Mouse (Mus musculus): ENCODE data around the gene Ccr7.

Gene Ccr7

DNA sequence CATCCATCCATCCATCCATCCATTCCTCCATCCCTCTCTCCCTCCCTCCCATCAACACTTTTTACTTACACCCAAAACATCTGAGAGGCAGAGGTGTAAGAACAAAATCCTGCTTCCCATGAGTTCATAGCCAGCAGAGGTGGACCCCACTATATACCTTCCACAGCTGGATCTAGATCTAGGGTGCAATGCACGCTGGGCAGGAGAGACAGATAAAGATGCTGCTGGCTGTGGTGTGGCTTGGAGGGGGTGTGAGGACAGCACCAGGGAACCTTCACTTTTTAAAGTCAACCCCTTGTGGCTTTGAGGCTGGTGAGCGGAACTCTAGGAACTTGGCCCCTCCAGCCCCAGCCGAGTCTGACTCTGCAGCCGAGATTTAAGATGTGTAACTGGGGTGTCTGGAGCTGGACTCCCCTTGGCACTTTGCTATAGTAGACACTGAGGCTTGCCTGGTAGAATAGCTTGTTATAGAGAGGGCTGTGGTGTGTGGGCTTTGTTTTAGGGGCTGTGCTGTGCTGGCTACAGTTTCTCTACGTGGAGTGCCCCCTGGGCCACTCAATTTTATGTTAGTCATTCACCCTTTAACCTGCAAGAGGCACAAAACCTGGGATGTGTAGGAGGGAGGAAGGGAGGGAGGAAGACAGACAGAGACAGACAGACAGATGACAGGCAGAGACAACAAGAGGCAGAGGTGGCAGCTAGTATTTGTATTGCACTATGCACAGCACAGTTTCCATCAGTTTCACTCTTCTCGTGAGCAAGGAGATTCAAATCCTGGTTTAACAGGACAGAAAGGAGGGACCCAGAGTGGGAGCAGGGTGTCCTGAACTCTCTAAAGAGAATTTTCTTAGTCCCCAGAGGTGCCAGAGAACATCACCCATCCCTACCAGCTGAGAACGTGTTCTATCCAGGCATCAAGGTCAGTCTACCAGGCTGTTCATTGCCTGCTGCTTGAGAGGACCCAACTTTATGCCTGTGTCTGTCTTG lies 817 bp downstream of the Ccr7 start:
- DNase-seq, result no peak

DNA sequence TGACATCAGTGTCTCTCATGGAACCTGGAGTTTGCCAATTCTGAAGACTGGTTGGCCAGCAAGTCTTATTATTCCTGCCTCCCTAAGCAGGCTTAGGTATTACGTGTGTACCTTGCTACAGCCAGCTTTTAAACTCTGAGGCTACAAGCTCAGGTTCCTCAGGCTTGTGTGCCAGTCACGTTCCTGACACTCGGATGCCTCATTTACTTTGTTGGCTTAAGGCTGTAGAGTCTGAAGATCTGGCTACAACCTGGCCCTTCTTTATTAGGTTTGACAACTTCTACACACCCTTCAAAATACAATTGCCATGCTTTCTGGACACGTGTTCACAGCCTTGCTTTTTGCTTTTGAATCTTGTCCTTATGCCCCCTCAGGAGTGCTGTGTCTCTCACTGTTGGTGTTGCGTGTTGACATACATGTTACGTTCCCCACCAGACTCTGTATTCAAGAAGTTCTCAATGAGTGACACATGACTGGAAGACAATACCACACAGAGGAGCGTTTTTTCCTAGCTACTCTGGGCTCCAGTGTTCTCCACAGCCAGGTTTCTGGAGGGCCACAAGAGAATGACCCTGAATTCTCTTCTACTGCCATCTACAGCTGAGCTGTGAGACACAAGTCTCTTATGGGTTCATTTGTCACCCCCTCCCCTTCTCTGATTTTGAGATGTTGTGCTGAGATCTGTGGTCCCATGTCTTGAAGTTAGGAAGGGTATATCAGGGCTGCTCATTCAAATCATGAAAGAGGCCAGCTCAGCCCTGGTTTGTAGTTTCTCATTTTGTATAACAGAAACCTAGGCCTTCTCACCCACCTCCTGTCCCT lies 2.3 kb downstream of the Ccr7 start:
- no peak for DNase-seq

DNA sequence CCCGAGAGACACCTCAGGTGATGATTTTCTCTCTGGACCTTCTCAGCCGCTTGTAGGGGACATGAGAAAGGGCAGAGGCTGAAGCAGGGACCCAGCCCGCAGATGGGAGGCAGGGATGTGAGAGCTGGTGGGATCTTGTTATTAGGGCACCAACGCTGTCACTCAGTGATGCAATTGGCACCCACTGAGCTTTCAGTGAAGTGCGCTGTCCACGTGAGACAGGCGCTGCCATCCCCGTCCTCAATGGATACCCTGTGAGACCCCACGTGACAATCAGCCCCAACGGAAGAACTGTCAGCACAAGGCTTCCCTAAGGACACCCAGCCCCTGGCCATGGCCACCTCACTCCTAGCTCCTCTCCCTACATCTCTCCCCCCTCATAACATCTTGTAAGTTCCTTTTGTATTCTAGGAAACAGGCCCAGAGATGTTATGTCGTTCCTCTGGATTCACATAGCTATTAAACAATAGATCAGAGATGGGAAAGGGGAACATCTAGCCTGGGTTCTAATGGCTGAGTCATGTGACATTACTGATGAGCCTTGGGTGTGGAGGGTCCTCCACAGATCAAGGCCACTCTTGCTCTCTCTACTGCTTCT lies 3.4 kb downstream of the Ccr7 start:
- DNase-seq, result no peak

DNA sequence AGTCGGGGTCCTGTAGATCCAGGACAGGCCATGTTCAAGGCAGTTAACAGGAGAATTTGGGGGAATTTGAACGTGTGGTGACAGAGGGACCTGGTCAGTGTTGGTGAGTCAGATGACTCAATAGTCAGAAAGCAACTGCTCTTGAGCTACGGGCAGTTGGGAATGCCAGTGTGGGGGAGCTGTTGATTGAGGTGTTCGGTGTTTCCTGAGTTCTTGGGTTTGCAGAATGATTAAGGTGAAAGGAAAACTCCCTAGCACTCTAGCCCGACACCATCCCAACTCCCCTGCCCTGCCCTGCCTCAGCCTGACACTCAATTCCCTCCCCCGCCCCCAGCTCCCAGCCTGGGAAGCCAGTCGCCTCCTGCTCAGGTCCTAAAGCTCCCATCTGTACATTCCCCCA lies 4.0 kb downstream of the Ccr7 start:
- no peak for DNase-seq

DNA sequence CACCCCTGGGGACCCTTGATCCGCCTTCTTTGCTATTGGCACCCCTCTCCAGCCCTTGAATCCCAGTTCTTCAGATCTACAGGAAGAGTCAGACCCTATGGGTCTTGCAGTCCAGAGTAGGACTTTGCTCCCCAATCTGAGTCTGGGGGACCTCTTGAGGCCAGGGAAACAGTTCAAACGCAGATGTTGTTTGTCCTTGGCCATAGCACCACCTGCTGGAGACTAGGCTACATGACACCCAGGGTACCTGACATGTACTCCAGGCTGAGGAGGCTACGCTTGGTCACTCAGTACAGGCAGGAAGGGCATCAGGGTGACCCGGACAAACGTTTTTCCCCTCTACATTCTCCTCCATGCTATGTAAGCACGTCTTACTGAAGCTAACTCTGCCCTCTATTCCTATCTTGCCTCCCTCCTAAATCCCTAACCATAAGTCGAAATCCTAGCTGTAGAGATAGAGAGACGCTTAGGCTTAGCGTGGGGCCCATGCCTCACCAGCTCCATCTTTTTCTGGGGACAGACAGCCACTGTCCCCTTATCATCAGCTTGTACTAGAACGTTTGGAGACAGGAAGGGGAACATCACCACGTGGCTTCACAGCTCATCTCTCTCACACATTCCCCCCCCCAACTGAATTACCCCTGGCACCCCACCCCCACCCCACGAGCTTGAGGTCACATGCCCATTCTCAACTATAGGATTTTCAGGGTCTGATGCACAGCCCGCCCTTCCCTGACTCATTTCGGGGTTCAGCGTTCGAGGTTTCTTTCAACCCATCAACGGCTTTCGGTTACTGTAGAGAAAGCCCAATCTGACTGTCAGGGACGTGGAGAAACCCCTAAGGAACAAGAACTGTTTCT lies 4.7 kb downstream of the Ccr7 start:
- peak; percentile 88 for DNase-seq

DNA sequence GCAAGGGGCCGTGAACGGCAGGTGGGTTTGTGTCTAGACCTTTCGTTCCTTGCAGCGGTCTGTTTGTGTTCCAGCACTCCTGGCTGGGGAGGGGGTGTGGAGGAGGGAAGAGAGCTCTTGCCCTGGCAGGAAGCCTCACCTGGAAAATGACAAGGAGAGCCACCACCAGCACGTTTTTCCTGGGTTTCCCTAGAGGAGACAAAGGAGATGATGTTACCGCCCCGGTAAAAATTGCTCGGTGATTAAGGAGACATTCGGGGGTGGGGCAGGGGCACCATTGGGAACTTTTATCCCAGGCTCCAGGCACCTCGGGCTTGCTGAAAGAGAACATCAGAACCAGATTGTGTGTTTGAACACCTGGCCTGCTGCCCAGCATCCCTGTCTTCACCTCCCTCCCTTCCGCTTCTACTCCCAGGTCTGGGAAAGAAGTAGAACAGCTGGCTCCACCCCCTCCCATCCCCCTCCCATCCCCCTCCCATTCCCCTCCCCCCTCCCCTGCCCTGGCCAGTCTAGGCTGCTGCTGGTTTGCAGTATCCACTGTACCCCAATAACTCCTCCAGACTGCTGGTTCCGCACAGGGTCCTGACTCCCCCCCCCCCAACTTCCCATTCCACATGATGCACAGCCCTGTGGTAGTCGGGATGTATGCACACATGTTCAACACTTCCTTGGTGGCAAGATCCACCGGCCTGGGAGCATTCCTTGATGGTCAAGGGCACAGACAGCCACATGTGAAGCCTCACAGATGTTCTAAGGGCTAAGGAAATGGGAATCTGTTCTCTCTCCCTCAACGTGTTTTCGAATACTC lies 5.8 kb downstream of the Ccr7 start:
- DNase-seq, result peak; percentile 56

DNA sequence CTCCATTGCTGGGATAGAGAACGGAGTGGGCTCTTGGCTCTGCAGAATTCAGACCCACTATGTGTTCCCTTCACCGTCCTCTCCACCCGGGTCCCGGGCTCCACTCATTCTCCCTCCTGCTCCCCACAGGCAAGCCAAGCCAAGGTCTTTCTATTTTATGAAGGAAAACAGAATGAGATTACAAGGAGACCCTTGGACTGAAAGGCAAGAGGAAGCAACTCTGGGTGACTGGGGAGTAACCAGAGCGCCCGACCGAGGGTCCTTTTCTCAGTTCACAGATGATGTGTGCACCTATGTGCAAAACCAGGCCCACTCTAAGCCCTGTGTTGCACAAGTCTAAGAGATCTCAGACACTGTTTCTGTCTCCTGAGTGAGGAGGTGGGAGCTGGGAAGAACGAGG lies 6.5 kb downstream of the Ccr7 start:
- no peak for DNase-seq

DNA sequence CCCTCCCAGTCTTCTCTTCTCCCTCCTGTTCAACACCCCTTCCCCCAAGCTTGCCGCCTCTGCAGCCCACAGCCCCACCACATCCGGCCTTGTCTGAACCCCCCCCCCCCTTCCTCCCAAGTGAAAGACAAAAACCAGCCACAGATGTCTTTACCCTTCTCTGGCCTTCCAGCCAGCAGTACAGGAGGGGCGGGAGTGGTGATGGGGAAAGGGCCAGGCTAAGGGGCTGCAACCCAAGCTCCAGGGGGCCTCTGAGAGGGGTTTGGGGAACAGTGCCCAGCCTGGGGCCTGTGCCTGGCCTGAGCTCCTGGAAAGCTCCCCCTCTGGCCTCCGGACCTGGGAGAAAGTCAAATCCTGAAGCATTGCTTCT lies 7.0 kb downstream of the Ccr7 start:
- peak; percentile 78 for DNase-seq

DNA sequence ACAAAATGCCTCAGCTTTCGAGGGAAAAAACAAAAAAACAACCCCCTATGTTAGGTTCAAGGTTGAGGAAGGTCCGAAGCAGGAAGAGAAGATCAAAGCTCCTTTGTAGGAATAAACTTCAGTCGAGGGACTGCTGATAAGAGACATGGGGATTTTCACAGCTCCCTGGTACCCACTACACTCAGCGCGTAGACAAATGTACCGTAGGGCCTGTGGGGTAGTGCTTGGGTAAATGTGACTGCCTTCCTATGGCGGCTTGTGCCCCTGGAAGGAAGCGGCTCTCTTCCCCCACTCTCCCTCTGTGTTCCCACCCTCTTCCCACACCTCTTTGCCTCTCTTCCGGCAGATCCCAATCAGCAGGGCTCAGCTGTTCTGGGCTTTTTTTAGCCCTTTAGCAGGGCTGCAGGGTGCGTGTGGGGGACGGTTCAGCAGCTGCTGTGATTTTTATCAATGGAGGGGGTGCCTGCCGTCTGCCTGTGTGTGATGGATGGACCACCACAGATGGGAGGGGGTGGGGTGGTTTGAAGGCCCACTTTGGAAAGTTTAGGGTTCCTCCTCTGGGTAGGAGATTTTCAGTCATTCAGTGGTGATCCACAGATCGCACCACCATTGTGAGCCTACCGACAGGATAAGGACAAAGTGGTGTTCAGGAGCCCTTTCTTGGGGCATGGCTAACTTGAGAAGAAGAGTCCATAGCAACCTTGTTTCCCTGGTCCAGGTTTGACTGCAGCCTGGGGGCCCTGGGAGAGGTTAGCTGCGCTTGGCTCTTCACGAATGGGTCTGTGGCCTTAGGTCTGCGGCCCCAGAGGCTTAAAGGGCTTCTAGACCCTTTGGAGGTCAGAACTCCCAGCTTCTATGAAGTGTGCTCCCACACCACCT lies 7.6 kb downstream of the Ccr7 start:
- peak; percentile 76 for DNase-seq

DNA sequence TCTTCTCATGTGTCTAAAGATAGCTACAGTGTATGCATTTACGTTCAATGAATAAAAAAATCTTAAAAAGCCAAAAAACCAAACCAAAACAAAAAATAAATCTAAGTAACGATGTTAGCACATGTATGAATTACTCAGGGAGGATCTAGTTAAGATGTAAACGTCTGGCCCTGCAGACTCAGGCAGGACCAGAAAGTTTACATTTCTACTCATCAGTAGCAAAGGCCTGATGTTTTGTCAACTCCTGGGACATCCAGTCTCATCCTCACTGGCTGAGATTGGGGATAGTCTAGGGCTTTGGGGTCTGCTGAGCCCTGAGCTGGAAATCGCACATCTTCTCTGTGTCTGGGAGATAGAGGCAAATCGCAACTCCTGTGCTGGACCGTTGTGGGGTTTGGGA lies 8.3 kb downstream of the Ccr7 start:
- no peak for DNase-seq

DNA sequence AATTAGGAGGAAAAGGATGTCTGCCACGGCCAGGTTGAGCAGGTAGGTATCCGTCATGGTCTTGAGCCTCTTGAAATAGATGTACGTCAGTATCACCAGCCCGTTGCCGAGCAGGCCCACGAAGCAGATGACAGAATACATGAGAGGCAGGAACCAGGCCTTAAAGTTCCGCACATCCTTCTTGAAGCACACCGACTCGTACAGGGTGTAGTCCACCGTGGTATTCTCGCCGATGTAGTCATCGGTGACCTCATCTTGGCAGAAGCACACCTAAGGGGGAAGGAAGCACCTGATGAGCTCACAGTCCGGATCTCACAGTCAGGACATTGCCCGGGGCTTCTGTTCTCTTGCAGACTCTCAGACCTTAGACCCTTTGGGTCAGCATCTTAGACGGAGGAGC lies 9.1 kb downstream of the Ccr7 start:
- DNase-seq, result no peak

DNA sequence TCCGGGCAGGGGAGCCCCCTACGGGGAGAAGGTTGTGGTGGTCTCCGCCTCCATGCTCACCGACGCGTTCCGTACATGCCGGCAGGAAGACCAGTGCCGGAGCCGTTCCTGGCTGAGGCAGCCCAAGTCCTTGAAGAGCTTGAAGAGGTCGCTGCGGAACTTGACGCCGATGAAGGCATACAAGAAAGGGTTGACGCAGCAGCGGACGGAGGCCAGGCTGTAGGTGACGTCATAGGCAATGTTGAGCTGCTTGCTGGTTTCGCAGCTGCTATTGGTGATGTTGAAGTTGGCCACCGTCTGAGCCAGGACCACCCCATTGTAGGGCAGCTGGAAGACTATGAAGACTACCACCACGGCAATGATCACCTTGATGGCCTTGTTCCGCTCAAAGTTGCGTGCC lies 9.9 kb downstream of the Ccr7 start:
- no peak for DNase-seq

DNA sequence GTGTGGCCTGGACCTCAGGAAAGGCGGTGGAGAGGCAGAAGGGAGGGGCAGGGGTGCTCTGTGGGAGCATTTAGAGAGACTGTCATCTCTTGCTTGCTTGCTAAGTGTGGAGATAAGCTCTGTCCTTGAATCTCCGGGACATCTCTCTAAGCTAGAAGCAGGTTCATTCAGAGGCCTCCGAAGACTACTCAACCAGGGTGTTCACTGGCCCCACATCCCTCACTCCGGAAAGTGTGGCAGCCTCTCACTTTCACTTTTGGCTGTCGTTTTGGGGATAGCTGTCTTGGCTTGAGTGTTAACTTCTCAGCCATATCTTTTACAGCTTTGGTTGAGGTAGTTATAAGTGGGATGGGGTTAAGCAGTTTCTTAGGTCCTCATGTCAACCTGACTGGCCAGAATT lies 10.4 kb downstream of the Ccr7 start:
- DNase-seq, result no peak

DNA sequence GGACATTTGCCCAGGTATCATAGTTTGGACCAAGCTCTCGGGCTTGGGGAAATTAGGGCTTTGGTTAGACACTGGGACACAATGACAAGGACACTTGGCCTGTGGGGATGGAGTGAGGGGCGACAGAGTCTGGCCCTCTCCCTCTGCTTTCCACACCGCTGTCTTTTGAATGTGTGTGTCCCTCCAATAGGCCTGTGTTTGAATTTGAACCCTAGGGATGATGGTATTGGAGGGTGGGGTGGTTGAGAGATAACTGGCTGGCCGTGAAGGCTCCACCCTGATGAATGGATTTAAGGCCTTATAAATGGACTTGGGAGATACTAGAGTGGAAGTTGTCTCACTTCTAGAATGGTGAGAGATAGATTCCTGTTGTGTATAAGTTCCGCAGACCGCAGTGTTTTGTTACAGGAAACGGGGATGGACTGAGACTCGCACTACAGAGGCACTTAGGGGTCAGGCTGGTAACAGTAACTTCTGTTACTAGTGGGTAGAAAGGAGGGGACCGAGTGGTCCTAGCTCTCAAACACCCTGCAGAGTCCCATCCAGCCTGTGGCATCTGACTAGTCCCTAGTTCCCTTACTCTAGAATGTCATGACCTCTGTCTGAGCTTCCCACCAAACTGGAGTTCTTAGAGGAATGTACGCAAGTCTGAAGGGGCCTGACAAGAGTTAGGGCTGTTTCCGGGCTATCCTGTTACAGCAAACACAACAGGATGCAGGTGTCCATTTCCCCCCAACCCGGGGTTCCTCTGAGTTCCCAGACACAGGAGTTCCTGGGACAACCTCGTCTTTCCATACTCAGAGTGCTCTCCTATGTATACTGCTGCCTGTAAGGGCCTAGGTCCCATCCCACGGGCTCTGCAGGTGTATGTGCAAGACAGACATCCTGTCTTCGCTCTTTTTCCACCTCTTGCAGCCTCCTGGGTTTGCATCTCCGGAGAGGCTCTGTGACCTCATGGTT lies 11.5 kb downstream of the Ccr7 start:
- no peak for DNase-seq

DNA sequence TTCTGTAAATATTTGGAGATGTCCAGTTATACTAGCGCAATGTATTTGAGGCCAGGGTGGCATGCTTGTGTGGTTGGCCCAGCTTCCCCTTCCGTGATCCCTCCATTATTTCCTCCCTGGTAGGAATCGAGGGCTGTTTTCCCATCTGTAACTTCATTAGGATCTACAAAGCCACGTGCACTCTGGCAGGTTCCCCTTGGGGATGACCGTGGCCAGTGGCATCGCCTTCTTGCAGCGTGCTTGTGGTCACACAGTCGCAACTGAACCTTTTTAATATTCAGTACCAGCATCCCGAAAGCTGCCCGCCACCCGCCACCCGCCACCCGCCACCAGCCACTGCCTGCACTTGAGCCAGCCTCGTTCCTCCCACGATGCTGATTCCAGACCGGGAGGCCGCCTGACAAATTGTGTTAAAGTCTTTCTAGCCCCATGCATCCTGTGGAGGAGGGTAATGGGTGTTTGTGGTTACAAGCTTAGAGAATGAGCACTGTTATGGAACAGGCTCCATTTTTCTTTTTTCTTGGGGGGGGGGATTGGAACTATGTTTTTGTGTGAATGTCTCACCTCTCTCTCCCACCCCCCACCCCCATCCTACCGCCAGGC lies 12.3 kb downstream of the Ccr7 start:
- DNase-seq, result no peak

DNA sequence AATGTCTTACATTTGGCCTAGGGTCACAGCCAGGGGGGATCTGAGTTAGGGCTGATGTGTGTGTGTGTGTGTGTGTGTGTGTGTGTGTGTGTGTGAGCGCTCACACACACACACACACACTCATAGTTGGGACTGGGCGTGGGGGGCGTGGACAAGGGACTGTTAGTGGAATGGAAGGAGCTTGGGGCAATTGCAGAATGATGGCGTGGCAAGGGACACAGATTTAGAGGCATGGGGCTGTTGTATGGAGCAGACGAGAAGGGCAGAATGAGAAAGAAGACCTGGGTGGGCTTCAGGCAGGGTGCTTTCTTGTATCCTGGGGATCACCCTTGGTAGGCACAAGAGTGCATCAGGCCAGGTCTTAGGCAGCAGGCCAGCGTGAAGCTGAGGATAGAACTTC lies 12.8 kb downstream of the Ccr7 start:
- no peak for DNase-seq

DNA sequence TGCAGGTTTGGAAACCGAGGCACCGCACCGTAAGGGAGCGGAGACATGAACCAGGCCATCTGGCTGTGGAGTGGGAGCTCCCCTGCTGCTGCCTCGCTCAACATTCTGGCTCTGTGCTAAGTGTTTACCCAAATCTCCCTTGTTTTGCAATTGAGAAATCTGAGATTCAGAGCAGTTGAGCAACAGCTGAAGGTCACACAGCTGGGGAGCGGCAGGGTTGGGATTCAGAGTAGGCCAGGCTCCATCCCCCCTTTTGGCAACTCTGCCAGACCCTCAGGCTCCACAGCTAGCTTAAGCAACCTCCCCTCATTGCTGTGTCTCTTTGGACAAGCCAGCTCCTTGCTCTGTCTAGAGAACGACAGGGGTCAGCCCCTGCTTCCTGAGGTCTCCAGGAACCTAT lies 13.3 kb downstream of the Ccr7 start:
- DNase-seq, result no peak

DNA sequence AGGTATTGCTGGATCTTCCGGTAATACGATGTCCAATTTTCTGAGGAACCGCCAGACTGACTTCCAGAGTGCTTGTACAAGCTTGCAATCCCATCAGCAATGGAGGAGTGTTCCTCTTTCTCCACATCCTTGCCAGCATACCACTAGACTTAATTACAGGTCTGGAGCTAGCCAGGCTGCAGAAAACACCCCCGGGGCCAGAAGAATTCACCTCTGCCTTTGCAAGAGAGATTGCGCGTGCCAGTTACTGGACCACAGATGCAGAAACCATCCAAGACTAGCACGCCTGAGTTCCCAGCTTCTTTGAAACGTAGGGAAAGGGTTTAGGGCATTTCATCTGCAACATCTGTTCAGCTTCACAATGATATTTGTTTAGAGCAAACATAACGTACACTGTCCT lies 15.9 kb downstream of the Ccr7 start:
- DNase-seq, result no peak

DNA sequence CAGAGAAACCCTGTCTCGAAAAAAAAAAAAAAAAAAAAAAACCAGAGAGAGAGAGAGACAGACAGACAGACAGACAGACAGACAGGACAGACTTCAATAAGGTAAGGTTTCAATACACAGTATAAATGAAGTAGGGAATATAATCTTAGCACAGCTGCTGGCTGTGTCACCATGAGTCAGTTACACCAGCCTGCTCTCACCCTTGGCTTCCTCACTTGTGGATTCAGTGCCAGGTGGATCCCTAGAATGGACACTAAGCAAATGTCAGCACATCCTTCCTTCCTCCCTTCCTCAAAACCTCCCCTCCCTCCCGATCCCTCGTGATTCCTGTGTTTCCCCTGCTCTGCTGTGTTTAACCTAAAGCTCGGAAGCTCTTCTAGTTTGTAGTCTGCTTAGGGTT lies 17.5 kb downstream of the Ccr7 start:
- DNase-seq, result no peak
